Mouse (Mus musculus): ENCODE measurements around the gene Zic2.

DNA sequence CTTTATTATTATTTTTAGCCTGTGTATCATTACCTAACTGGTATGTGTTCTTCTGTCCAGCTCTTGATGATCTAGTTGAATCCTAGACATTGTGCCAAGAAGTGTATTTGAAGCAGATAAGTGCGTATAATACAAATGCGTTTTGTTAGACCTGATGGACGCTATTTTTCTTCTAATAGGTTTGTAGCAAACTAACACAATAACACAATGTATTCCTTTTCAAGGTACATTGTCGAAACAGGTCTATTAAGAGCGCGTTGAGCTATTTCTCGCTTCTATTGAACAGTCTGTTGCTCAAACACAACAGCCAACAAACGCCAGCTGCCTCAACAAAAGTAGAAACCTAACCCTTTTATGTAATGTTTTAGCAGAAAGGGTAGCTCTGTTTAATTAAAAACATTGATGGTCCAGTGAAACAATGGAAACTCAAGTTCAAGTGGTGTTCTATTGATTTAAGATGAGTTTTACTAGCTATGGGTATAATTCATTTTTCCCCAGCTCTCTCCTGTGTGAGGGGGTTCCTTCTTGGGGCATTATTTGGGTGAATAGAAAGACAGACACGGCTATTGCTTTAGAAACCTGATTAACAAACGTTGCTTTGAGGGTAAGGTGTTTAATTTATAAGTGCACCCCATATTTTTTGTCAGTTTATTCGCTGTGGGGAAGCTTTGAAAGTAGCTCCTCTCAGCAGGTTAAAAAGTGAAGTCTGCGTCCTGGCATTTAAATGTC, 14.6 kb downstream of the Zic2 start:
- TF ChIP-seq GATA1 (IDR thresholded peaks at IDR 0.05; ENCODE audit: borderline replicate concordance, low read length) (no peak), CTCF (IDR thresholded peaks at IDR 0.05; ENCODE audit: low read depth, low read length) (no peak), TAL1 (conservative IDR thresholded peaks at IDR 0.05; ENCODE audit: low read depth, low read length) (no peak), GATA2 (IDR thresholded peaks at IDR 0.05; ENCODE audit: borderline replicate concordance, low read depth, low read length) (no peak)
